Mouse (Mus musculus): ENCODE data around the gene Cyp2c70.
"Not testable (repeated sequence)": the region's sequence is repeated elsewhere in the genome, so short reads cannot be mapped to it uniquely, and the experiment has no call there.

Gene Cyp2c70

GRCm38 (mm10) chr19:40187160-40187559 is at the start of gene Cyp2c70:
Gene Cyp2c70 (minus strand): TSS chr19:40187333.
- no peak for DNase-seq (ENCODE audit: low spot score in 2 of 2)

GRCm38 (mm10) chr19:40232560-40232959 is 45.4 kb upstream of the Cyp2c70 start:
- DNase-seq (ENCODE audit: low spot score in 2 of 2), result no peak

GRCm38 (mm10) chr19:40231825-40232541 is 44.9 kb upstream of the Cyp2c70 start:
- DNase-seq (ENCODE audit: low spot score in 2 of 2), result no peak

- no peak for DNase-seq (ENCODE audit: low spot score in 2 of 2)
These were observed 44.1 kb upstream of the Cyp2c70 start for GRCm38 (mm10) chr19:40231074-40231738.

GRCm38 (mm10) chr19:40226516-40227151 is 39.5 kb upstream of the Cyp2c70 start:
- no peak for DNase-seq (ENCODE audit: low spot score in 2 of 2)

- DNase-seq (ENCODE audit: low spot score in 2 of 2), result no peak
These were observed 38.6 kb upstream of the Cyp2c70 start for GRCm38 (mm10) chr19:40225761-40226110.

GRCm38 (mm10) chr19:40225102-40225760 is 38.1 kb upstream of the Cyp2c70 start:
- DNase-seq (ENCODE audit: low spot score in 2 of 2), result peak in 1 of 2 experiments; percentile 77

GRCm38 (mm10) chr19:40222307-40222706 is 35.2 kb upstream of the Cyp2c70 start:
- not testable (repeated sequence) for DNase-seq (ENCODE audit: low spot score in 2 of 2)

- no peak for DNase-seq (ENCODE audit: low spot score in 2 of 2)
These were observed 33.7 kb upstream of the Cyp2c70 start for GRCm38 (mm10) chr19:40220878-40221277.

GRCm38 (mm10) chr19:40202947-40203346 is 15.8 kb upstream of the Cyp2c70 start:
- not testable (repeated sequence) for DNase-seq (ENCODE audit: low spot score in 2 of 2)

GRCm38 (mm10) chr19:40190596-40190995 is 3.5 kb upstream of the Cyp2c70 start:
- peak in 1 of 2 experiments; percentile 3 for DNase-seq (ENCODE audit: low spot score in 2 of 2)

- peak in 1 of 2 experiments; percentile 12 for DNase-seq (ENCODE audit: low spot score in 2 of 2)
These were observed 3.5 kb downstream of the Cyp2c70 start for GRCm38 (mm10) chr19:40183600-40183999.

GRCm38 (mm10) chr19:40178311-40178710 is 8.8 kb downstream of the Cyp2c70 start:
- DNase-seq (ENCODE audit: low spot score in 2 of 2), result no peak

- DNase-seq (ENCODE audit: low spot score in 2 of 2), result not testable (repeated sequence)
These were observed 18.7 kb downstream of the Cyp2c70 start for GRCm38 (mm10) chr19:40168391-40168790.

- not testable (repeated sequence) for DNase-seq (ENCODE audit: low spot score in 2 of 2)
These were observed 60.1 kb downstream of the Cyp2c70 start for GRCm38 (mm10) chr19:40126996-40127395.

GRCm38 (mm10) chr19:40125165-40125564 is 62.0 kb downstream of the Cyp2c70 start:
- DNase-seq (ENCODE audit: low spot score in 2 of 2), result not testable (repeated sequence)

GRCm38 (mm10) chr19:40119624-40120023 is 67.5 kb downstream of the Cyp2c70 start:
- not testable (repeated sequence) for DNase-seq (ENCODE audit: low spot score in 2 of 2)

Data from left cerebral cortex, adult 9 months (tissue).